Mouse (Mus musculus): ENCODE results near the gene Ndrg3. TPM values are rescaled to one million over a fixed set of nuclear protein-coding genes. Genes with fewer than 3 reads are reported as not detected.
A peak's percentile ranks its signal among the peaks of the same experiment; 100 is the strongest.

Ndrg3 gene
- polyA plus RNA-seq, 1 experiment: 41.7 TPM

DNA sequence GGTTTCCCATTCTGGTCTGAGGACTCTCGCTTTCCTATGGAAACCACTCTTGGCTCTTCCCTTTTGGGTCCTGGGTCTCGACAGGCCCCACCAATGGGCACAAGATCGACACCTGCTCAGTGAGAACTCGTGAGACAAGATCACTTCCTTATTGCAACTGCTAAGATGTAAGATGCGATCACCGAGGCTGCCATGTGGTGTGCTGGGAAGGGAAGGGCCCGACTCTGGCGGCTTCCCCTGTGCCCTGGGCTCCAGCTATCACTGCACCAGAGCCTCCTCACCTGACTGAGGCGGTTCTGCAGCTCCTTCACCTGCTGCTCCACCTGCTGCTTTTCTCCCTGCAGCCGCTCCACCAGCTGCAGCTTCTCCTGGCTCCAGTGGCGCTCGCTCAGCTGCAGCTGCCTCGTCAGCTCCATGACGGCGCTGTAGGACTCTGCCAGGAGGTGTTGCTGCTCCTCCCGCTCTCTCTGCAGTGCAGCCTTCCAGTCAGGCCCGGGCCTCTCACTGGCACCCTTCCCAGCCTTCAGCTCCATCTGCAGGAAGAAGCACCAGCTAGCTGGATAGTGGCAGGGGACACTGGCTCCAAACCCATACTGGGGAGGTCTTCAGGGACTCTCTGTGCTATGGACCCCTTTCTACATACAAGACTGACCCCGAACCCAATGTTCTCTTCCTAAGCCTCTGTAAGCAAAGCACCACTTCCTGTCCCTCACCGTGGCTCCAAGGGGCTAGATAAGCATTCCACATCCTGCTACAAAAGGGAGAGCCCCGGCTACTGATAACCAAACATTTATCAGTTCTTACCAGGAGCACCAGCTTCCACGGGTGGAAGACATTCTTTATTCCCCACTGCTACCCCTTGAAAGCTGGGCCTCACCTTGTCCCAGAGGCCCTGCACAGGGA lies 35.5 kb upstream of the Ndrg3 start:
- 75% methylated on average over 21 of the region's 21 CpGs for WGBS
- no peak for DNase-seq
- H3K4me1 ChIP-seq (ENCODE audit: control insufficient read depth, insufficient read depth, low read length): no peaks in the 10 kb centered on the region
- no peak overlapping the region for H3K4me3 ChIP-seq (replicated peaks; ENCODE audit: extremely low read depth, low read depth, low read length)
- TF ChIP-seq CTCF (IDR thresholded peaks at IDR 0.05; ENCODE audit: insufficient read depth, low read length) (no peak), POLR2A (IDR thresholded peaks at IDR 0.05; ENCODE audit: borderline replicate concordance, extremely low read depth, low read depth, low read length) (no peak)

DNA sequence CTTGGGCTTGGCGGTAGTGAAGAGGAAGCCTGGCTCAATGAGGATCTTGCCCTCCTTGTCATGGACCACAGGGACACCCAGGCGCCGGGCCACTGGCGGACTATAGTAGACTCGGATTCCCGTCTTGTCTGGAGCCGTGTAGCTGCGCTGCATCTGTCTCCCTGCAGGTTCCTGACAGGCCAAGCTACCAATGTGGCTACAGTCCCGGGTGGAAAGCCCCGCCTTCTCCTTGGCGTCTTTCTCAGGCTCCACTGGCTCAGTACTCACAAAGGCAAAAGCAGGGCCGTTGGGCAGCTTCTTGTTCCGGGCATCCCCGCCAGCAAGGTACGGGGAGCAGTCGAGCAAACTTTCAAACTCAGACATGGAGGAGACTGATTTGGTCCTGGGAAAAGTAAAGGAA lies 29.3 kb upstream of the Ndrg3 start:
- DNase-seq: no peak
- H3K4me3 ChIP-seq (replicated peaks; ENCODE audit: extremely low read depth, low read depth, low read length): no peak overlapping the region
- no peaks in the 10 kb centered on the region for H3K4me1 ChIP-seq (ENCODE audit: control insufficient read depth, insufficient read depth, low read length)
- WGBS: 91% methylated on average over 16 of the region's 16 CpGs
- no peak for TF ChIP-seq CTCF (IDR thresholded peaks at IDR 0.05; ENCODE audit: insufficient read depth, low read length)
- no peak for TF ChIP-seq POLR2A (IDR thresholded peaks at IDR 0.05; ENCODE audit: borderline replicate concordance, extremely low read depth, low read depth, low read length)

DNA sequence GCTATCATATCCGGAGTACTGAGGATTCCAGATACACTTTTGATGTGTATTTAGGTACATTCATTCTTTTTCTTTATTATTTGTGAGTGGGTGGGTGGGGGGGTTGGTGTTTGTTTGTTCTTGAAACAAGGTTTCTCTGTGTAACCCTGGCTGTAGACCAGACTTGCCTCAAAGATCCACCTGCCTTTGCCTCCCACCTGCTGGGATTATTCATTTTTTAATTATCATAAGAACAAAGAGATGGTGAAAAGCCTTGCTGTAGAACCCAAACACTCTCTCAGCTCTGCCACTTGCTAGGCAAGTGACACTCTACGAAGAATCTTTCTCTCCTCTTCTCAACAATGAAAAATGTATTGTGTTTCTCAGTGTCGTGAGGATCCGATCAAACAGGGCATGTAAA lies 27.4 kb upstream of the Ndrg3 start:
- WGBS: 92% methylated on average over 4 of the region's 4 CpGs
- no peak for DNase-seq
- no peaks in the 10 kb centered on the region for H3K4me1 ChIP-seq (ENCODE audit: control insufficient read depth, insufficient read depth, low read length)
- no peak overlapping the region for H3K4me3 ChIP-seq (replicated peaks; ENCODE audit: extremely low read depth, low read depth, low read length)
- TF ChIP-seq CTCF (IDR thresholded peaks at IDR 0.05; ENCODE audit: insufficient read depth, low read length) (no peak), POLR2A (IDR thresholded peaks at IDR 0.05; ENCODE audit: borderline replicate concordance, extremely low read depth, low read depth, low read length) (no peak)

DNA sequence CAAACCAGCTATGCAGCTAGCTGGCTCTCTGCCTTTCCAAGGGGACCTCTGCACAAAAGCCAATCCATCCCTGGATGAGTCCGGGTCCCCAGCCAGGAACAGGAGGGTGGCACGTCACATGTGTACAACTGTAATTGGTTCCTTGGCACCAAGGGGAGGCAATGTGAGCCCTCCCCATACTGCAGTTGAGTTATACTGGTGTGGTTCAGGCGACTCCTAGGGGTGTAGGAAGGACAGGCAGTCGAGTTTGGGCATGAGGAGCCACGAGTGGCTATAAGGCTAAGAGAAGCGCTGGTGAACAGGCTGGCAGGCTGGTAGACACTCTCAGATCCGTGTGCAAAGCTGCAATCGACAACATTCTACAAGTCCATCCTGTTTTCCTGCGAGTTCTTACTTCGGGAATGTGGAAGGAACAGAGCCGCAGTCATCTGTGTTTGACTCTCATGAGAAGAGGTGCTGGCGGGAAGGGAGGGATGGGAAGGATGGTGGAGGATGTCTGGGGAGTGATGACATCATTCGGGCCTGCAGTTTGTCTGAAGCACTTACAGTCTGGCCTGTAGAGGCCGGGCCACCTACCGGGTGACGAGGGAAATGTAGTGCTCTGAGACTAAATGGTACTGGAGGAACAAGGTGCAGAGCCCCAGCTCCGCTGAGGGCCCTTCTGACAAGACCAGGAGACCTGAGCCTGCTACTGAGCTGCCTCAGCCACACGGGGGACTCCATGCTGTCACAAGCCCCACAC lies 24.8 kb upstream of the Ndrg3 start:
- no peak for DNase-seq
- 68% methylated on average over 18 of the region's 18 CpGs for WGBS
- no peak overlapping the region for H3K4me3 ChIP-seq (replicated peaks; ENCODE audit: extremely low read depth, low read depth, low read length)
- no peak for TF ChIP-seq CTCF (IDR thresholded peaks at IDR 0.05; ENCODE audit: insufficient read depth, low read length)
- no peak for TF ChIP-seq POLR2A (IDR thresholded peaks at IDR 0.05; ENCODE audit: borderline replicate concordance, extremely low read depth, low read depth, low read length)
- no peaks in the 10 kb centered on the region for H3K4me1 ChIP-seq (ENCODE audit: control insufficient read depth, insufficient read depth, low read length)

DNA sequence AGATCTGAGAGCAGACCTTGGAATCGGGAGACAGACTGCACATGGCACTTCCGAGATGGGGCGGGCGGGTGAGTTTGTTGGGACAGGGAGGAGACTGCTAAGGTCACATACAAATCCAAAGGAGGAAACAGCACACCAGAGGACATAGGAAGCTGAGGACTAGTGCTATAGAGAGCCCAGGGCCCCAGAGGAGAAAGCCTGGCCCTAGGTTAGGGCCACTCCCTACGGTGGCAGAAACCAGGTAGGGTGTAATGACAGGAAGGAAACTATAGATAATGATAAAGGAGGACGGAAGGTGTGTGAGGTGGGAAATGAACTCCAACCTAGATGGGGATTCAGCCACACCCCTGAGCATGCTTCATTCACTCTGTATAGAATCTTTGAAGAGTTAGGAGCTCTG lies 20.5 kb upstream of the Ndrg3 start:
- no peak overlapping the region for H3K4me3 ChIP-seq (replicated peaks; ENCODE audit: extremely low read depth, low read depth, low read length)
- 63% methylated on average over 6 of the region's 6 CpGs for WGBS
- 0 out of 2 replicates have a peak, but pooled peaks cover 1% of the 10 kb centered on the region for H3K4me1 ChIP-seq (ENCODE audit: control insufficient read depth, insufficient read depth, low read length)
- no peak for DNase-seq
- TF ChIP-seq CTCF (IDR thresholded peaks at IDR 0.05; ENCODE audit: insufficient read depth, low read length) (no peak), POLR2A (IDR thresholded peaks at IDR 0.05; ENCODE audit: borderline replicate concordance, extremely low read depth, low read depth, low read length) (no peak)

DNA sequence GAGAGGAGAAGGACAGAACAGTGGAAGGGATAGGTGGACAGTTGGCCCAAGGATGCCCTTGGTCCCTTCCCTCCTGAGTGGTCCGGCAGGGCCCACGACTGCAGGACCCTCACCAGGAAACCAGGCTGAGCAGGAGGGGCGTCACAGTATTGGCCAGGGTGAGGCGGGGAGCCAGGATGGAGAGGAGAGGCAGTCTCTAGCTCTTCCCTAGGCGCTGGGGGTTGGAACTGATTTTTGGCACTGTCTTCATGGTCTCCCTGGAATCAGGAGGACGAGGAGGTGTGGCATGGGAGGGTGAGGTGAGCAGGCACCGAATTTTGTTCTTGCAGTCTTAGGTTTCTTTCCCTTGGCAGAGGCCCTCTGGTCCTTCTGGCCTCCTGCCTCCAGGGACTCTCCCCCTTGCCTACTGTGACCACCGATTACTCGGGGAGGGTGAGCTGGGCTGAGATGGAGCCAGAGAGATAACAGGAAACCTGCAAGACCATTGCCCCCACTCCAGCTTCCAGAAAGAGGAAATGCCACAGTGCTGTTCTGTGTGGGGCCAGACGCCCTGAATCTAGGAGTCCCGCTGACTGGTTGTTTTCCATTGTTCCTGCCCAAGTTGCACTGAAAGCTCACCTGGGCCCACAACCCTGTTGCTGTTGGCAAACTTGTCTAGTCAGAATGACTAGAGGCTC lies 18.9 kb upstream of the Ndrg3 start:
- DNase-seq: no peak
- Histone ChIP-seq H3K4me1 (ENCODE audit: control insufficient read depth, insufficient read depth, low read length) (peaks cover 5% of the 10 kb centered on the region; the same call in 1 of the 2 replicates), H3K4me3 (replicated peaks; ENCODE audit: extremely low read depth, low read depth, low read length) (no peak overlapping the region)
- 20% methylated on average over 11 of the region's 11 CpGs for WGBS
- TF ChIP-seq POLR2A (IDR thresholded peaks at IDR 0.05; ENCODE audit: borderline replicate concordance, extremely low read depth, low read depth, low read length): no peak
- TF ChIP-seq CTCF (IDR thresholded peaks at IDR 0.05; ENCODE audit: insufficient read depth, low read length): no peak

DNA sequence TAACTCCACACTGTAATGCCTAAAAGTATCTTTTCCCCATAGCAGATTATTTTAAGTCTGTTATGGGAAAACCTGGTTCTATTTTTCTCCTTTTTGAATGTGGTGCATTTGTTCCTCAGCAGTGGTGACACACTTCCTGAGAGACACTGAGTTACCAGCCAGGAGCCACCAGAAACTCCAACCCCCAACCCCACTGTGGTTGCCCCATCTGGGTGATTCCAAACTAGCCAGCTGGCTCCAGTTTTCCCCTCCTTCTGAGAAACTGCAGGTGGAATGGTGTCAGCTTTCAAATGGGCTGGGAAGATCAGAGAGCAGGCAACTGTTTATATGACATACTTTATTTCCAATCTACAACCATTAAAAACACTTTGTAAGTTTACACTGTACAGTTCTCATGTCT lies 18.3 kb upstream of the Ndrg3 start:
- Histone ChIP-seq H3K4me3 (replicated peaks; ENCODE audit: extremely low read depth, low read depth, low read length) (no peak overlapping the region), H3K4me1 (ENCODE audit: control insufficient read depth, insufficient read depth, low read length) (peaks cover 5% of the 10 kb centered on the region; the same call in 1 of the 2 replicates)
- TF ChIP-seq POLR2A (IDR thresholded peaks at IDR 0.05; ENCODE audit: borderline replicate concordance, extremely low read depth, low read depth, low read length): no peak
- TF ChIP-seq CTCF (IDR thresholded peaks at IDR 0.05; ENCODE audit: insufficient read depth, low read length): no peak
- no peak for DNase-seq

DNA sequence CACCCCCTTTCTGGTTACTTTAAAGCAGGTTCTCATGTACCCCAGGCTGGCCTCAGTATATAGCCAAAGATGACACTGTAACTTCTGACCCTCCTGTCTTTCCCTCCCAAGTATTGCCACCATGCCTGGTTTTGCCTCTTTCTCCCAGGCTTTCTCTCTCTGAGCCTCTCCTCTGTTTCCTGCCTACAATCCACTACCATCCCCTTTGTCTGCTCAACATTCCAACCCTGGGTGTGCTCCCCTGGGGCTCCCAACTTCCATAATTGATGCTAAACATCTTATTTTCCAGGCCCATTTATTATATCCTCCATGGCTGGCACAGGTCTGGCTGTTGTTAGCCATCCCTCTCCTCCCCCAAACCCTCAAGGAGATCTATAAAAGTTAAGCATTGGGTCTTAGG lies 16.7 kb upstream of the Ndrg3 start:
- DNase-seq: no peak
- H3K4me3 ChIP-seq (replicated peaks; ENCODE audit: extremely low read depth, low read depth, low read length): no peak overlapping the region
- TF ChIP-seq CTCF (IDR thresholded peaks at IDR 0.05; ENCODE audit: insufficient read depth, low read length) (no peak), POLR2A (IDR thresholded peaks at IDR 0.05; ENCODE audit: borderline replicate concordance, extremely low read depth, low read depth, low read length) (no peak)
- H3K4me1 ChIP-seq (ENCODE audit: control insufficient read depth, insufficient read depth, low read length): peaks cover 5% of the 10 kb centered on the region; the same call in 1 of the 2 replicates

DNA sequence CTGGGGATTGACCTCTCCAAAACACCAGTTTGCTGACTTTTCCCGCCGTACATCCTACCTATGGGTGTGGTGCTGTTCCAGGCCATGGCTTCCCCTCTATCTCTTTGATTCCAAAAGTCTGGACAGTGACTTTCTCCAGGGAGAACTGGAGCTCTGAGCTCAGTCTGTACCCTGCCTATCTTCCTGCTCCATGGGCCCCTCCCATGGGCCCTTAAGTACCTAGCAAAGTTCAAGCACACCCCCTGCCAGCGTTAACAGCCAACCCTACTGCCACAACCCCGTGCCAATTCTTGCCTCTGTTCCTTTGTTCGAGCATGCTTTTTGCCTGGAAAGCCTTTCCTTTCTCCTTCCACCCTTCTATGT lies 15.4 kb upstream of the Ndrg3 start:
- peaks cover 5% of the 10 kb centered on the region; the same call in 1 of the 2 replicates for H3K4me1 ChIP-seq (ENCODE audit: control insufficient read depth, insufficient read depth, low read length)
- no peak for DNase-seq
- WGBS: 28% methylated on average over 5 of the region's 5 CpGs
- H3K4me3 ChIP-seq (replicated peaks; ENCODE audit: extremely low read depth, low read depth, low read length): peak overlapping the region; percentile 90
- TF ChIP-seq CTCF (IDR thresholded peaks at IDR 0.05; ENCODE audit: insufficient read depth, low read length) (no peak), POLR2A (IDR thresholded peaks at IDR 0.05; ENCODE audit: borderline replicate concordance, extremely low read depth, low read depth, low read length) (no peak)

Measured in lung, adult 2 months (tissue).